Mouse (Mus musculus) cerebellum, adult 9-10 months (tissue): ENCODE data around the gene Efna1.

Experiments used
- DNase-seq: peaks from one replicate; pipeline ENCODE4 v3.0.0; 2022

Gene Efna1

DNA sequence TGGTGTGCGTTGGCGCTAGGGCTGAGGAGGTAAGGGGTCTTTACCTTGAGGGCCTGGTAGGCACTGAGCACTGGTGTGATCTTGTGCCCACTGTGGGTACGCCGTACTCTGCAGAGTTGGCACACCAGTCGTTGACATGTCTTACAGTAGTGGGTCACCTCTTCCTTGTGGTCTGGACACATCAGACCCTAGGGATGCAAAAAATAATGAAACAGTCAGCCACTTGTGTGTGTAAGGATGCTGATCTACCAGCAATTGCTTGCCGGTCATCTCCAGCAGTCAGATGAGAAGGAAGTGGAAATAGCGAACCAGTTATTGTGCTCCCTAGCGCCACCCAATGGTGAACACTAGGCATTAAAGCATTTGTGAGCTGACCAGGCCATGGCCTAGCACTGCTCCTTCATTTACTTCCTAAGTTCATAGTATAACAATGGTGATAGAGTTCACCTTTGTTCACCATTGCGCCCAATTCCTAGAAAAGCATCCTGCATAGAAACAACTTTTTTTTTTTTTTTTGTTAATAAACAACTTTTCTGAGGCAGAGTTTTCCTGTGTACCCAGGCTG, 38.5 kb downstream of the Efna1 start:
- DNase-seq, result no peak

DNA sequence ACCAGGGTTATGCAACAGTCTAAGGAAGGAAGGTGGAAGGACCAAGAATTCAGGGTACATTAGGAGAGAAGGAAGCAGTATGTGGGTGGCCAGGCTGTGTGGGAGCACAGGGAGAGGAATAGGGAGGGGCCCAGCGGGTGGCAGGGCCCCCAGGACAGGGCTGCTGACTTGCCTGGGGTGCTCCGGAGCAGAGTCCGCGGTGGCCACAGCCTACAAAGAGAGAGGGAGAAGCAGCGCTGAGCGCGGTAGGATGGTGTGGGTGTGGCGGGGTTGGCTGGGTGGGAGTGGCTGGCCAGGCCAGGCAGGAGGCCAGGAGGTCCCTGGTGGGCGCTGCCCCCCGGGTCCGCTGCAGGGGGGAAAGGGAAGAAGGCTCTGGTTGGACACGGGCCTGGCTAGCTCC, 42.4 kb downstream of the Efna1 start:
- DNase-seq, result no peak

DNA sequence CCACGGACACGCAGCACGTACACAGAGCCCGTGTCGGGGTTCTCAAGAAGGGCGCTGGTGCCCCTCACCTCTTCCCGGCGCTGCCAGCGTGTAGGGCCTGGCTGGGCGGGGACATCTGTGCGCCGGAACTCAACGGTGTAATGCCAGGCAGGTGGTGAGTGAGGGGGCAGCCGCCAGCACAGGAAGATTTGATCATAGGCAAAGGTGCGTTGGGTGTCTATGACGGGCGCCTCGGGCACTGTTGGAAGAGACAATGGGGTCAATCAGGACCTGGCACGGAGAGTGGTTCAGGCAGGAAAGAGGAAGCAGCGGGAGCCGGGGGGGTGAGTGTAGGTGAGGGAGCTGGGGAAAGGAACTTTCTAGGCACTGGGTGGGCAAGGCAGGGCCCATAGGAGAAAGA, 43.3 kb downstream of the Efna1 start:
- peak; percentile 18 for DNase-seq

DNA sequence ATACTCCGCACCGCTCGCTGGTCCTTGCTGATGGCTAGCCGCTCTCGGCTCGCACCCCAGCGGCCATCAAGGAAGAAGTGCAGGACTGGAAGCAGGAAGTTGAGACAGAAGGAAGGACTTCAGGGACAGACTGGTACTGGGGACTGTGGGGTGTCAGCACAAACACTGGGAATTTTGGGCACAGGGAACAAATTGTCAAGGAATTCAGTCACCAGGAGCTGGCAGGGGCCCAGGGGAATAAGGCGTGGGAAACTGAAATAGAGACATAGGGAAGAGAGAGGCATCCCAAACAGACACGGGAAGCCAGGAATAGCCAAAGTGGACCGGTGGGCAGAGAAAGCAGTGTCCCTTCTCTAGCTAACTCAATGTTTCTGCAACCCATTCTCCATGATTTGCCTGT, 44.4 kb downstream of the Efna1 start:
- DNase-seq, result peak; percentile 11

DNA sequence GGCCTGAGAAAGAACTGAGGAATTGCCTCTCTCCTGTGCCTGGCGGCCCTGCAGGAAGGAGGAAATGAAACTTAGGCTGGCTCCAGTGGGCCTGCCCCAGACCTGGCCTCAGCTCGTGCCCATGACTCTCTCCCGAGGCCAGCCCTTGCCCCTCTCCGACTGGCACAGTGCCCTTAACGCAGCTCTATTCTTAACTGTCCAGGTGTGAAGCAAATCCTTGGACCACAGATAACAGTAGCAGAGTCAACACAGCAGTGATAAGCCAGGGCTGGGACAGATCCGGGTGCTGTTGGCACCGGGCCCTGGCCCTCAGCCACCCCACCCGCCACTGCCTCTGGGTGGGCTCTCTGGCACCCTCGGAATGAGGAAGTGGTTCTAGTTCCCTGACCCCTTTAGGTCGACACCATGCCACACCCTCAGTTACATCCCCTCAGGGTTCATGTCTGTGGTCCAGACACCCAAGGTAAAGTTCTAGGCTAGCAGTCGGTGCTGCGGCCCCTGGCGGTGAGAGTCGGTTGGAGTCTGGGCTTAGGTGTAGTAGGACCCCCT, 47.3 kb downstream of the Efna1 start:
- DNase-seq, result no peak

DNA sequence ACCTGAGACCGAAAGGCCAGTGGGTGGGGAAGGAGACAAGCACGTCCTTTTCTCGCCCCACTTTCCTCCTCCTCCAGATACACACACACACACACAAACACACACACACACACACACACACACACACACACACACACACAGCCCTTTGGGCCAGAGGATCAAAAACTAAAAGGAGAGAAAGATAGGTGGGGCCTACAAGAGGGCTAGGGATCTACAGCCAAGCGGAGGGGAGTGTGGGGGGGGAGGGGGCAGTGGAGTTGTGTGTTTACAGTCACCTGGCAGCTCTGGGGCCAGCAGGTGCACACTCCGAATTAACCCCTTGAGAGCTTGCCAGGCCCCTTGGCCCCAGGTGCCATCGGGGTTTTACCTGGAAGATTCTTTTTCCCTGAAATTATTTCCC, 48.3 kb downstream of the Efna1 start:
- DNase-seq, result no peak

DNA sequence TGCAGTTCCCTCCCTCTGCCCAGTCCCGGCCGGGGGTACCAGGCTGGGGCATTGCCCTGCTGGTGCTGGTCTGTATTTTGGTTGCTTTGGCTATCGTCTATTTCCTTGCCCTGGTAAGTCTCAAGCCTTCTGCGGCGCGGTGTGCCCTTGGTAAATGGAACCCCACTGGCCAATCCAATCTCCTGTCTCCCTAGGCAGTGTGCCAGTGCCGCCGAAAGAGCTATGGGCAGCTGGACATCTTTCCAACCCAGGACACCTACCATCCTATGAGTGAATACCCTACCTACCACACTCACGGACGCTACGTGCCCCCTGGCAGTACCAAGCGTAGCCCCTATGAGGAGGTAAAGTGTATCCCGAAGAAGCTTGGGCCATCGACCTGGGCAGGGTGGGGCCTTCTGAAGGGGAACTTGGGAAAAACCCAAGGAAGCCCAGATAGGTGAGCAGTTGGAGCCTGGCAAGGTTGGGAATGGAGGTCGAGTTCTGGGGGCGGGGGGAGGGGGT, 49.1 kb downstream of the Efna1 start:
- DNase-seq, result no peak

DNA sequence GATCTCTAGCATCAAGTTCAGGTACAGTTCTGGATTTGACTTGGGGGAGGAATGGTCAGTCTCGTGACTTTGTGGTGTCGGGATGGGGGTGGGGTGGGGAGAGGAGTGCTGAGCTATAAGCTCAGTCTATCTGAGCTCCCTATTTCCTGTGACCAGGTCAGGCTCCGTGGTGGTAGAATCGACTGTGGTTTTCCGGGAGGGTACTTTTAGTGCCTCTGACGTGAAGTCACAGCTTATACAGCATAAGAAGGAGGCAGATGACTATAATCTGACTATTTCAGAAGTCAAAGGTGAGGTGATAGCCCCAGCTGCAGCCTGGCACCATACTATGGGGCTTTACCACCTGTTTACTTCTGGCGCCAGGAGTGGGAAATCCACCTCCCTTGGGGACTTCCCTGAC, 49.6 kb downstream of the Efna1 start:
- no peak for DNase-seq

DNA sequence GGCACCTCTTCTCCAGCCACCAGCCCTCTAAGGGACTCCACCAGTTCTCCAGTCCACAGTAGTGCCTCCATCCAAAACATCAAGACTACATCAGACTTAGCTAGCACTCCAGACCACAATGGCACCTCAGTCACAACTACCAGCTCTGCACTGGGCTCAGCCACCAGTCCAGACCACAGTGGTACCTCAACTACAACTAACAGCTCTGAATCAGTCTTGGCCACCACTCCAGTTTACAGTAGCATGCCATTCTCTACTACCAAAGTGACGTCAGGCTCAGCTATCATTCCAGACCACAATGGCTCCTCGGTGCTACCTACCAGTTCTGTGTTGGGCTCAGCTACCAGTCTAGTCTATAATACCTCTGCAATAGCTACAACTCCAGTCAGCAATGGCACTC, 50.4 kb downstream of the Efna1 start:
- DNase-seq, result no peak

DNA sequence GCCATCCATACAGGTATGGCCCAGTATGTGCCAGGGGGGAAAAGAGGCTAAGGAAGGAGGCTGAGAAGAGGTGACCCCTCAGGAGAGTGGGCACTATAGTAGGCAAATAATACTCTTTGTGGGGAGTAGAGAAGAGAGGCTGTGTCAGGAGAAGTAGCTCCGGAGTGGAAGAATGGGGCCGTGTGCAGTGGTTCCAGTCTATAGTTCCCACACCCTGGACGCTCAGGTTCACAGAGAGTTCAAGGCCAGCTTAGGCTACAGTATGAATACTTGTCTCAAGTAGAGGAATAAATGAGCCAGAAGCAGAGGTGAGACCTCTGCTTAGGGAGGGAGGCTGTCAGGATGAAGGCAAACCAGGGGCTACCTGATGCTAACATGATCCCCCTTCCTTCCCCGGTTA, 51.7 kb downstream of the Efna1 start:
- no peak for DNase-seq

DNA sequence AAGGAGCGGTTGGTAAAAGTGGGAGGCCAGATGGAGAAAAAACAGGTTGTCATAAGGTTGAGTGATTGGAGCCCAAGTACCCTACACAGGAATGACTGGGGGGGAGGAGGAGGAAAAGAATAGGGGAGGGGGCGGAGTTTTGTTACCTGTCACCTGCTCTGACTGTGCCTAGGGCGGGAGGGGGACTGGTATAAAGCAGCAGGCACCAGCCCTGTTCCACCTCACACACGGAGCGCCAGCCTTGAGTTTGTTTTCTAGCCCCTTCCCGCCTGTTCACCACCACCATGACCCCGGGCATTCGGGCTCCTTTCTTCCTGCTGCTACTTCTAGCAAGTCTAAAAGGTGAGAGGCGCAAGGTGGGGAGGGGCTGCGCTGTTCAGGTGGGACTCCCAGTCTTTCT, 52.1 kb downstream of the Efna1 start, which contains the start of gene Muc1:
Muc1 (plus strand) TSS at position 222 of the 400 bp plus-strand sequence.
- no peak for DNase-seq

DNA sequence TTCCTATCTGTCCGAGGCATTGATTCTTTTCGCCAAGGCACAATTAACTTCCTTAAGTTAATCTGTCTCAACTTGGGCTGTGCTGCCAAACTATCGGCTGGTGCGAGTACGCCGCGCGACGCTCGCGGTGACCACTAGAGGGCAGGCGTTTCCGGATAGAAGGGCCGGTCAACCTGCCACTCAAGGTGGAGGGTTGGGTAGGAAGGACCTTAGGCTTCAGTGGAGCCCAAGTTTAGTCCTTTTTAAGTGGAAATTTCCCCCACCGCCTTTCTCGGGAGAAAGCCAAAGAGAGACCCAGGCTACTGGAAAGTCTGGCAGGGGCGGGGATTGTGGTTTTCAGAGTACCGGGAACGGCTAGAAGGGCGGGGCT, 52.8 kb downstream of the Efna1 start:
- DNase-seq, result peak; percentile 87

DNA sequence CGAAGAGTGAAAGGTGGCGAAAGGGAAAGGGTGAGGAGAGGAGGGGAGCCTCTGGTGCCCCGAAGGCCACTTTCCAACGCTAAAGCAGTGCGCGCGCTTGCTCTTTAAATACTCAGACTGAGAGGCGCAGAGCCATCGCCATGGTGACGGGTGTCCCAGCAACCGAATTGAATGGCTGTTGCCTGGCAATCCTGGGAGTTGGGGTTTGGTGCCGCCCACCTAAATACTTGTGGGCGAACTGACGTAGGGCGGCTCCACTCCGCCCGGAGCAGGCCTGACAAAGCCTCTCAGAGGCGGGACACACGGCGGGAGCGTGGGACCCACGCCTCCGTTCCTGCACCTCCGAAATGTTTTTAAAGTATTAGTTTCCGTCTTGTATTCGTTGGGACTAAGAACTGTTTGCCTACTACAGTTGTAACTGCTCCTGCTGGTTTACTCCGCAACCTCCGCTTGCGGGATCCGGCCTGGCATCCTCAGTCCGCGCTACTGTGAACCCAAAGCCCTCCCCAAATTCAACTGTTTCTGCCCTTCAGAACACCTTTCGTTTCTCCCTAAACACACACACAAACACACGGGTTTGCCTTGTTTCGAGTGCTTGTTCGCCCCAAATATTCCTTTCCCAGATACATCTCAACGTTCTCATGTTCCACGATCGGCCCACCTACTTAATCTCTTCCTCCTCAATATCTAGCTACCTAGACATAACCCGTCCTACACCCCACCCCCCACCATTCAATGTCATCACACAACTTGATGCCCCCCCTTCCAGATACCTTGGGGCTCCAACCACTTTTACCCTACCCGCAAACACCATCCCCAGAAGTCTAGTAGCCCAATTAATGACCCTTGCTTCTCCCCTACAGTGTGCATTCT, 53.4 kb downstream of the Efna1 start:
- DNase-seq, result no peak

DNA sequence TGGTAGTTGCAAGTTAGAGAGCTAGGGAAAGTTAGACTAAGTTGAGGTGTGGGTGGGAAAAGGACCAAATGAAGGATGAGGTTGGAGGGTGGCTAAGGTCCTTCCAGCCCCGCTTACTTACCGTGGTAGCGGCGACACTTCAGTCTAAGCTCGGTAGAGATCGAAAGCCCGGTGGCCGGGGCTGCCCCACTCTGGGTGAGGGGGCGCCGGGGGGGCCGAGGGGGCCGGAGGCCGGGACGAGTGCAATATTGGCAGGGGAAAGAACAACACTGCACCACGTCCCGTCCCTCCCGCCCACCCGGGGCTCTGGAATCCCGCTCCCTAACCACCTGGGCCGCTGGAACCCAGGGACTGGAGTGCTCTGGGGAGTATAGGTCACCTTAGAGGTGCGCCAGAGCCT, 54.0 kb downstream of the Efna1 start, which contains the start of gene Mtx1:
Mtx1 (minus strand) TSS at position 189 of the 400 bp plus-strand sequence.
- no peak for DNase-seq

DNA sequence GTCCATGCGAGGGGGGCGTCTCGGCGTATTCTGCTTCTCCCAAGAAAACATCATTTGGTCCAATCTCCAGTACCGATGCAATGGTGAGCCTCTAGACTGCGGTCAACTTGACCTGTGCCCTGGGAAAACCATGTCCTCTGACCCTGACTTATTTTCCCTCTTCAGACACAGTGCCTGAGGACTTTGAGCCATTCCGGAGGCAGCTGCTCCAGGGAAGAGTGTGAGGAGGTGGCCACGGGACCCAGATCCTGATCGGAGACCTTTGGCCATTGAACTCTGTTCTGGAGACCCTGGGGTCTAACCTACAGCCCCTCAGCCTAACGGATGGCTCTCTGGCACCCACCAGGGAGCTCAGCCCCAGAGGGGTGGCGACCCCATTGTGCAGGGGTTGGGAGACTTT, 54.6 kb downstream of the Efna1 start:
- DNase-seq, result no peak

DNA sequence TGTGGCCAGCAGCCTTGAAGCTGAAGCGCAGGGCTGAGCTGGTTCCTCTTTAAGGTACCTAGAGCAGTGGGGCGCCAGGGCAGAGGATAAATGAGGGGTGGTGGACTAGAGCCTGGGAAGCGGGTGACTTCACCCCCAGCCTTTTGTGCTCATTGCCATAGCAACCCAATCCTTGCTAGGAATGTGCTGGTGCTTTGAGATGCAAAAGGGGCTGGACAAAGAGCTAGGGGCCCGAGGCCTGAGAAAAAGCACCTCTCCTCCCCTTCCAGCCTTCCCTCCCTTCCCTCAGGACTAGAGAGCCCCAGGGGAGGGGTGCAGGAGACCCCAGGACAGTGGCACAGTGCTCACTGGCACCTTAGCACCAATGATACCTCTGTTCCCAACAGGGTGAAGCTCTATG, 55.0 kb downstream of the Efna1 start:
- DNase-seq, result no peak

DNA sequence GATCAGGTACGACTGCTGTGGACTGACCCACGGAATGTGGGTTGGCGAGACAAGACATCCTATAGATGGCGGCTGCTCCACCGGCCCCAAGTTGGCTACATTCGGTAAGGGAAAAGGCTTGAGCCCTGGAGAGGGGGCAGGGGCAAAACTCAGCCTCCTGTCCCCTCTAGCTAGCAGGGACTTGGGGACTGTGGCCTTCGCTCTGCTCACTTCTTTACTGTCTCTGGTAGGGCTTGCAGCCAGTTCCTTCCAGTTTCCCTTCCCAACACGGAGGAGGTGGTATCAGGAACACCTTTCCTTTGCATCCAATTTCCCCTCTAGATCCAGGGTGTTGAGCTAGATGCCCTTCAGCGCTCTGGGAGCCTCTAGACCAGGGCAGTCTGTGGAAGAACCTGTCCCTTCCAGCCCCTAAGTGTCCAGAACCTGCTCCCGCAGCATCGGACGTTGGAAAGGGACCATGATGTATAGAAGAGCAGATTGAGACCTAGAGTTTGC, 55.6 kb downstream of the Efna1 start:
- no peak for DNase-seq

DNA sequence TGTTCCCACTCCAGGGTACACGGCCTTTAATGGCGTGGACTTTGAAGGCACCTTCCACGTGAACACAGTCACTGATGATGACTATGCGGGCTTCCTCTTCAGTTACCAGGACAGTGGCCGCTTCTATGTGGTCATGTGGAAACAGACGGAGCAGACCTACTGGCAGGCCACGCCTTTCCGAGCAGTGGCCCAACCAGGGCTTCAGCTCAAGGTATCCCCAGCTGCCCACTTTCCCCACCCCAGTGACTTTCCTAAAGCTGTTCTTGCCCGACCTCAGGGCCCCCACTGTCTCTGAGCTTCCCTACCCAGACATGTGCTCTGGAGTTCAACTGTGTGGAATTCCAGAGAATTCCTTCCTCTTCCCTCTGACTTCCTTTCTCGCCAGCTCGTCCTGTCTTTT, 56.1 kb downstream of the Efna1 start:
- no peak for DNase-seq
